Mouse (Mus musculus) embryo, embryonic 11.5 days (tissue): ENCODE data around the gene Nme1.
A peak's percentile ranks its signal among the peaks of the same experiment; 100 is the strongest.
"Not testable (repeated sequence)": the region's sequence is repeated elsewhere in the genome, so short reads cannot be mapped to it uniquely, and the experiment has no call there.

Source experiments
- DNase-seq: peaks from one replicate; pipeline ENCODE4 v3.0.0-alpha.2; 2012; ENCODE audit warnings: low read depth, low spot score

The Nme1 gene

GRCm38 (mm10) chr11:93965391-93965790, 2.9 kb downstream of the Nme1 start:
- DNase-seq: no peak

GRCm38 (mm10) chr11:93963013-93963412, 5.3 kb downstream of the Nme1 start:
- DNase-seq: no peak

- DNase-seq: no peak
Measured at GRCm38 (mm10) chr11:93961482-93961881, 6.8 kb downstream of the Nme1 start.

- DNase-seq: no peak
Measured at GRCm38 (mm10) chr11:93957746-93958145, 10.6 kb downstream of the Nme1 start.

- no peak for DNase-seq
Measured at GRCm38 (mm10) chr11:93957031-93957555, 11.2 kb downstream of the Nme1 start.

- DNase-seq: no peak
Measured at GRCm38 (mm10) chr11:93956159-93956558, 12.2 kb downstream of the Nme1 start, which contains the start of gene Nme2. Nme2 (minus strand) TSS chr11:93956259.

- DNase-seq: peak; percentile 86
Measured at GRCm38 (mm10) chr11:93955256-93956150, 12.8 kb downstream of the Nme1 start.

- DNase-seq: no peak
Measured at GRCm38 (mm10) chr11:93954738-93955255, 13.5 kb downstream of the Nme1 start.

GRCm38 (mm10) chr11:93952376-93952775, 15.9 kb downstream of the Nme1 start:
- DNase-seq: no peak

GRCm38 (mm10) chr11:93950045-93950444, 18.3 kb downstream of the Nme1 start:
- DNase-seq: no peak

GRCm38 (mm10) chr11:93948887-93949567, 19.3 kb downstream of the Nme1 start:
- DNase-seq: no peak

- DNase-seq: no peak
Measured at GRCm38 (mm10) chr11:93944986-93945385, 23.3 kb downstream of the Nme1 start.

- no peak for DNase-seq
Measured at GRCm38 (mm10) chr11:93940906-93941305, 27.4 kb downstream of the Nme1 start.

GRCm38 (mm10) chr11:93929106-93929505, 39.2 kb downstream of the Nme1 start:
- DNase-seq: no peak

- DNase-seq: not testable (repeated sequence)
Measured at GRCm38 (mm10) chr11:93915019-93915418, 53.3 kb downstream of the Nme1 start.

- no peak for DNase-seq
Measured at GRCm38 (mm10) chr11:93911603-93912002, 56.7 kb downstream of the Nme1 start.

- no peak for DNase-seq
Measured at GRCm38 (mm10) chr11:93908829-93909228, 59.5 kb downstream of the Nme1 start.

- no peak for DNase-seq
Measured at GRCm38 (mm10) chr11:93907839-93908238, 60.5 kb downstream of the Nme1 start.
